Mouse (Mus musculus): ENCODE results near the gene Cd164l2.

Gene Cd164l2

DNA sequence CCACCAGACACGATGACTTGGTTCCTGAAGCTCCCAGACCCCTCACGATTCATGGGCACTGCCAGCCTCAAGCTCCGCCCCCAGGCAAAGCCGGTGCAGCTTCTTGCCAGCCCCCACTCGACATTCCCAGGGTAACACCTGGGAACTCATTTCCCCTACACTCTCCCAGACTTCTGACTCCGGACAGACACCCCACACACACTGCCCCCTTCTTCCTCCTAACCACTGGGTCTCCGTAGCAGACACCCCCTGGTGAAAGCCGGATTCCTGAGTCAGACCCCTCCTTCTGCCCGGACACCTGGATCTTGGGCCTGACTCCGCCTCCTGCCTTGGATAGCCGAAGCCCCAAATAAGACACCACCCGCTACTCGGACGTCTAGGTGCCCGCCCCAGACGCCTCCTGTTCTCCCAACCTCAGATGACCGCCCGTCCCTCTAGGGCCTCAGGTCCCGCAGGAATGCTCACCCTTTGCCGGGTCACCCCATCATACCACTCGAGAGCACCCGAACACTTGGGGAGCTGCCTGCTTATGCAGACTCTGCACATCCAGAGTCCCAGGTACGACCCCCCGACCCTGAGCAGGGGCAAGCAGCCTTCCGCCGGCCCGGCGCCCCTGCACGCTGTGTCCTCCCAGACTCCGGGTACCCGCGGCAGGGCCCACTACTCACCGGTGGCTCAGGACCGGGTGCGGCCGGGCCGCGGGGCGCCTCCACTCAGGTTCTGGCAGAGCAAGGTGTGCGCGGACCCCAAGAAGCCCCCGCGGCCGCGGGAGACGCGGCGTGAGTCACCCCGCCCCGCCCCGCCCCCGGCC, at the start of gene Cd164l2, which contains the start of gene Gpr3:
Cd164l2 (plus strand) TSS at position 381 of the 811 bp plus-strand sequence.
Gpr3 (minus strand) TSS at position 786 of the 811 bp plus-strand sequence.
- DNase-seq (ENCODE audit: low read depth): no peak

DNA sequence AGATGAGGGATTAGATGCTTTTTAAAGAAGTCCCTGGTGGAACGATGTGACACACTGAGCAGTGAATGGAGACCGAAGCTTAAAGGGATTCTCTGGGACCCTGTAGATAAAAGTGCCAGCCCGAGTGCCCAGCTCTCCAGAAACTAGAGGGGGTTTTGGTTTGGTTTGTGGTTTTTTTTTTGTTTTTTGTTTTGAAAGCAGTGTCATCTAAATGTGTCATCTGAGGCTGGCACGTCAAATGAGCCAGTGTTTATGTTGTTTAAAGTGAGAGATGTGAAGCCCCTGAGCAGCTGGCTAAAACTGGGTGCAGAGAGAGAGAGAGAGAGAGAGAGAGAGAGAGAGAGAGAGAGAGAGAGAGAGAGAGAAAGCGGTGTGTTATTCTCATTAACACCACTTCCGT, 49.7 kb upstream of the Cd164l2 start:
- DNase-seq (ENCODE audit: low read depth): no peak

DNA sequence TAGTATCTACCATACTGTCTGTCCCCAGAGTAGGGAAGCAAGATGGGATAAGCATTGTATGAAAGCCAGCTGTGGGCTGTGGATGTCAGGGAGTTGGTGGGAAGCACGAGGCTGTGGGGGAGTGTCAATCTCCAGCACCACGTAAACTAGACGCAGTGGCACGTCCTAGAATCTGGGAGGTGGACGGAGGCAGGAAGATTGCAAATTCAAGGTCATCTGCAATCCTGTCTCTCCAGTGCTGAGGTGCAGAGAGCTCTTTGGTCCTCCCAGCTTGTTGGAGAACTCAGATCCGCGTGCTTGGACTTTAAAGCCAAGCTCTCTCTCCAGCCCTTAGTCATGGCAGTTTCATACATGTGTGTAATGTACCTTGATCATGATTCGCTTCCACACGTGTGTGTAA, 45.2 kb upstream of the Cd164l2 start:
- DNase-seq (ENCODE audit: low read depth): no peak

DNA sequence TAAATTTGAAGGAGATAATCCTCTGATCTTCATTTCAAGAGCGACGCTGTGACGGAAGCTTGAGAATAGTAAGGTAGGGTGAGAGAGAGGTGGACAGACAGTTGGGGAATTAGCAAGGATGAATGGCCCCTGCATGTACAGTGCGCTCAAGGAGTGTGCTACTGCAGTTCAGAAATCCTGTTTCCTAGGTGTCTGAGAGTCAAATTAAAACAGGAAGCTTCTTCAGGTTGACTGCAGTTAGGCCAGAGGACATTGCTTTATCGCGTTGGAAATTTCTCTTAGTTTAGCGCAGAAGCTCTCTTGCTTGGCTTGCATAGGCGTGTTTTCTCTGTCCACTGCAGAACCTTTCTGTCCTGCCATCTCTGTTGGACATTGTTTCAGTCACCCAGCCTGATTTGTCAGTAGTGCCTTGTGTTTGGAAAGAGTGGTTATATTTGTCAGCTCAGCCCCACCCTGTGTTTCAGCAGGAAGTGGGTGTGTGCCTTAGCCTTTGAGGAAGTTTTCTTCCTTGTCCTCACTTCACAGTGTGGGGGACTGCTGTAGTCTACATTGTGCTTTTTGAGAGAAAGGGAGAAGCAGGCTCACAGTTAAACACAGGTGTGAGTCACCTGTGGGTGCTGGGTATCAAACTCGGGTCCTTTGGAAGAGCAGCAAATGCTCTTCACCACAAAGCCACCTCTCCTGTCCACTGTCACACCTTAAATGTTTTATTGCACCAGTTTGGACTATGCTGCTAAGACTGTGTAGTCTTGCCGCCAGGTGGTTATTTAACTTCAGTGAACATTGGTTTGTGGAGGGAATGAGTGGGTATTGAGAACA, 42.5 kb upstream of the Cd164l2 start:
- DNase-seq (ENCODE audit: low read depth): no peak

DNA sequence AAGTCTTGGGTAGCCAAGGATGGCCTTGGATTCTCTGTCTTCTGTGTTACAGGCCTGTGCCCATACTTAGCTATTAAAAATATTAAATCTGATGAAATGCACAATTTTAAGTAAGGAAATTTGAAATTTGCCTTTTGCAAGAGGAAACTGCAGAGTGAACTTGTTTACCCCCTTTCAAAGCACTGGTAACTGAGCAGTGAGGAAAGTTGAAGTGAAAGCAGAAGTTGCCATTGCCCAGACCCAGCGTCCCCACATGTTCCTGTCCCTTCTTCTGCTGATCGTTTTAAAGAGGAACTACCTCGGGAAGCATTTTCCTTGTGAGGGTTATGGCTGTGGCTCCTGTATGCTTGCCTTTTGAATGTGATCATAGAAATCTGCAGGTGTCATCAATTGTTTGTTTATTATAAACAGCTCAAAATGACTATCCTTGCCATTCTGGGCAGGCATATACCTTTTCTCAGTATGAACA, 41.8 kb upstream of the Cd164l2 start:
- DNase-seq (ENCODE audit: low read depth): no peak

DNA sequence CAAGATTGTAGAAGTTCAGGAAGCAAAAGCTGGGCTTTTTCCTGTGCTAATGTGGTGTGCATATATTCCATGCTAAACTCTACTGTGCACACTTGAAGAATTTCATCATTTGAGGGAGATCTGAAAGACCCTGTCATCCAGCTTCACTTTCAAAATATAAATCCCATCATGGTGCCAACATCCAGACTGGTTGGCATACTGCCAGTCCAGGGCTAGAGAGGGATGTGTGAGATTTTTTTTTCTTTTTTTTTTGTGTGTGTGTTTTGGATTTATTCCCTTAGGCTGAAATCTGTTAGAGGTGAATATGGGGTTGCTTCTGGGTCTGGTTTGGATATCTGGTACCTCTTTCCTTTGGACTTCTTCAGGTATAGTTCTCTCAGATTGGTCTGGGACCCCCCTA, 41.3 kb upstream of the Cd164l2 start:
- DNase-seq (ENCODE audit: low read depth): no peak

DNA sequence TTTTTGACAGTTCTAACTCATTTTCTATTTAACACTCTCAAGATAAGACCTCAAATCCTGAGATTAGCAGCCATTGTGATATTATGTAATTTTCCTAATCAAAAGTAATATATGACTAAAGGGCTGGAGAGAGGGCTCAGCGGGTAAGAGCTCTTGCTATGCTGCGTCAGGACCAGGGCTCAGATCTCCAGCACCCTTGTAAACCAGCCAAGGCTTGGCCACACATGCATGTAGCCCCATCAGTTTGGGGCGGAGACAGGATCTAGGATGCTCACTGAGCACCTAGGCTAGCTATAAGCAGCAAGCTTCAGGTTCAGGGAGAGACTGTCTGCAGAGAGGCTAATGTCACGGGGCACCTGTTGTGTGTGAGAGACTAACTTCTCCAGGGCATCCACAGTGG, 39.5 kb upstream of the Cd164l2 start:
- DNase-seq (ENCODE audit: low read depth): no peak

DNA sequence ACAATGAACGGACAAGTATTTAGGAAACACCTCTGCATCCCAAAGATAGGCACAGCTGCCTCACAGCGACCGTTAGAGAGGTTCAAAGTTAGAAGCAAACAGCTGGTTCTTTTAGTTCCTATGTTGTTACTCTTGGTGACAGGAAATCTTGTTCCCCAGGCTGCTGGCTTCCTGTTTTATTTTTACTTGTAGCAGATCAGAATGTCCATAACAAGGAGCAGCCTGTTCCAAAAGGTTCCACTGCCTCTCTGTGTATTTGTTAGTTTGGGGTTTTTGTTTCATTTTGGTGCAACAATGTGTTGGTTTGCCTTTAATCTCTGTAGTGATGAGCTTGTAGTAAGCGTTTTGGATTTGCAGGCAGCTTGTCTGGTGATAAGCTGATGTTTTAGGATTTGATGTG, 37.6 kb upstream of the Cd164l2 start:
- DNase-seq (ENCODE audit: low read depth): no peak

DNA sequence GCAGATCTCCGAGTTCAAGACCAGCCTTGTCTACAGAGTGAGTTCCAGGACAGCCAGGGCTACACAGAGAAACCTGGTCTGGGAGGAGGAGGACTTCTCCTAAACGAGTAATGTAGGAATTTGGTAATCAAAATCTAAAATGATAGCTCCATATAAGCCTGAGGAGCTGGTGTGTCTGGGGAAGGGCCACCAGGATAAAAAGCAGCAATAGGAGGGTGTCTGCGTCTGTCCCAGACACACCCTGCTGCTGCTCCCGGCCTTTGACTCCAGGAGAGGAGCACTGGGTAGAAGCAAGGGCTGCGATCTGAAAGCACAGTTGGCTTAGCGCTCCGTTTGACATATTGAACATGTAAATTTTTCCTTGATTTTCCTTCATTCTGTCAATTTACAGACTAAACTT, 36.7 kb upstream of the Cd164l2 start:
- no peak for DNase-seq (ENCODE audit: low read depth)

DNA sequence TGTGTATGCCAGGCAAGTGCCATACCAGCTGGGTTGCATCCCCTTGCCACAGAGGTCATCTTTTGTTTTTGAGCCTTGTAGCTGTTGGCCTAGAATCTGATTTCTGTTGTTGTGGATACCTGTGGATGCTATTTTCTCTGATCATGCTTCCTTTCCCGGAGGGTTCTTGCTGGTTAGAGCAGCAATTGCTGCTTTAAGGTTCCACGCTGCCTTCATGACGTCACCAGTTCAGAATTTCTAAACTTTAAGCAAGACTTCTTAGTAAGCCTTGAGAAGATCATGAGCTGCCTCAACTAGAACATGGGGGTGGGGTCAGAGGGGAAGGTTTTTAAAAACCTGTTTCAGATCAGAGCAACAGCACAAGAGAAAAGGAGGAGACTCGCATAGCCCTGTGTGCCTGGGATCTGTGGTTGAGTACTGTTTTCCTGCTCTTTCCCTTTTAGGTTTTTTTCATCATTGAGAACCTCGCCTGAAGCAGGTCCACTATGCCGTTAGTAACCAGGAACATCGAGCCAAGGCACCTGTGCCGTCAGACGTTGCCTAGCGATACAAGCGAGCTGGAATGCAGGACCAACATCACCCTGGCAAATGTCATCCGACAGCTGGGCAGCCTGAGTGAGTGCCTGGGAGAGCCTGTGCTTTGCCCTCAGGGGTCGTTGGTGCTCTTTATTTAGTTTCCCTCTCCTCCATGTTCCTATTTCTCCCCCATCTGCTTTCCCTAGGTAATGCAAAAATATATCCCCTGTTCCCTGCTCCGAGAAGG, 35.8 kb upstream of the Cd164l2 start:
- DNase-seq (ENCODE audit: low read depth): no peak

DNA sequence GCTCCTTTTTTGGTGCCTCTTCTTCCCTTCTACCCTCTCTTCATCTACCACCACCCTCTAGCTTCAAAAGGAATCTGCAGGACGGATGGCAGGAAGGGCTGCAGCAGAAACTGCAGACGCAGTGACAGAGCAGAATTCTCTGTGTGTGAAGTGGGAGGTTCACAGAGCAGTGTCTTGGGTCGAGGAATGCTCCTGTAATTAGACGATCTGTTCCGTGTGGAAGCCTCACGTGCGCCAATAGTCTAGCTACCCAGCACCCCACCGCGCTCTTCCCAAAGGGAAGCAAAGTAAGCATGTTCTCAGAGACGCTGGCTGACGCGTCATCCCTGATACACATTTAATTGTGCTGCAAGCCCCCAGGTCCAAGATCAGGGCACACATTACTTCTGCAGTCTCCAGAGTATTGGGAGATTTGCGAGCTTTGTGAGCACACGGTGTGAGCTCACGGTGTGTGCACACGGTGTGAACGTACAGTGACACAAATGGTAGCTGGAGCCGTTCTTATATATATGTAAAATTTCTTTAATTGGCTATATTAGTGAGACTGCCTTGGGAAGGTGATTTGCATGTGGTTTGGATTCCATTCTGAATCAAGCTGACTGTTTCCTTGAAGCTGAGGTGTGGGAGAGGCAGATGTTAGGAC, 35.0 kb upstream of the Cd164l2 start:
- no peak for DNase-seq (ENCODE audit: low read depth)

DNA sequence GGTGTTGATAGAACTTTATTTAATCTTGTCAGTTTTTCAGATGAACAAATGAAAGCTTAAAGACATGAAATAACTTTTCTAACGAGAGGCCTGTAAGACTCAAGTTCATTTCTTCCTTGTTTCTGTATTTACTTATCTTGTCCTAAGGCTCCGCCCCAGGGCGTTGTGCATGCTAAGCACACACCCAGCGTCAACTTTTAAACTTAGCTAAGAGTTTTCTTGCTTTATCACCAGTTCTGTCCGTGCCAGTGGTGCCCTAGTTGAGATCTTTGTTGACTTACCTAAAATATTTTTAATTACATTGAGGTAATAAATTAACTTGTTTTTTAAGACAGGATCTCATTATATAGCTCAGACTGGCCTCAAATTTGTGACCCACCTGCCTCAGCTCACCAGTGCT, 33.6 kb upstream of the Cd164l2 start:
- no peak for DNase-seq (ENCODE audit: low read depth)

DNA sequence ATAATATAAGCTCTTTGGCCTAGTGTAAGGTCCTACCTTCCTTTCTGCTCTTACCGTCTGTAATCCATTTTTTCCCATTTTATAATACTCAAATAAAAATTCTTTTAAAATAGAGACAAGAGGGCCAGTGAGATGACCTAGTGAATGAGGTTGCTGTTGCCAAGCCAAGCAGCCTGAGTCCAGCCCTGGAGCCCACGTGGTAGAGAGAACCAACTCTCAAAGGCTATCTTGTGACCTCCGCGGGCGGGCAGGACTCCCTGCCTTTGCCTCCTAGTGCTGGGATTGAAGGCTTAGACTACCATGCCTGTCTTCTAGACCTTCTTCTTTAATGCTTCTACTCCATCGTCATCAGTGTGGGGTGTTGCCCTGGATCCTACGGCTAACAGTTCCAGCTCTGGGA, 32.7 kb upstream of the Cd164l2 start:
- DNase-seq (ENCODE audit: low read depth): no peak

DNA sequence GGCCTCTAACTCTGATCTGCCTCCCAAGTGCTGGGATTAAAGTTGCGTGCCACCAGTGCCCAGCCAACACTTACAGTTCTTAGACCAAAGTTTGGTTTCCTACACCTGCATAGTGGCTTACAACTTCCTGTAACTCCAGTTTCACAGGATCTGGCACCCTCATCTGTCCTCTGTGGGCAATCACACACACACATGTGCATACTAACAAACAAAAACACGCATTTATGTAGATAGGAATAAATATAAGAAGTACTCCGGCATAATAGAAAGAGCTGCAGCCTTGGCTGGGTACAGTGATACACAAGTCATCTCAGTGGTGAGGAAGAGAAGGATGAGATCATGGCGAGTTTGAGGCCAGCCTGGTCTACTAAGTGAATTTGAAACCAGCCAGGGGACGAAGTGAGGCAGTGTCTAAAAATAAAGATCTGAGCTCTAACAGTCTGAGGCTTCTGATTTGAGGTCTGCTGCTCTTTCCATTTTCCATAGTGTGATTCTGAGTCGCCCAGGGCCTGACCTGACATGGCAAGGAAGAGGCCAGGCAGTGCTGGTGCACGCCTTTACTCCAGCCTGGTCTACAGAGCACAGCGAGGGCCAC, 29.4 kb upstream of the Cd164l2 start:
- no peak for DNase-seq (ENCODE audit: low read depth)

DNA sequence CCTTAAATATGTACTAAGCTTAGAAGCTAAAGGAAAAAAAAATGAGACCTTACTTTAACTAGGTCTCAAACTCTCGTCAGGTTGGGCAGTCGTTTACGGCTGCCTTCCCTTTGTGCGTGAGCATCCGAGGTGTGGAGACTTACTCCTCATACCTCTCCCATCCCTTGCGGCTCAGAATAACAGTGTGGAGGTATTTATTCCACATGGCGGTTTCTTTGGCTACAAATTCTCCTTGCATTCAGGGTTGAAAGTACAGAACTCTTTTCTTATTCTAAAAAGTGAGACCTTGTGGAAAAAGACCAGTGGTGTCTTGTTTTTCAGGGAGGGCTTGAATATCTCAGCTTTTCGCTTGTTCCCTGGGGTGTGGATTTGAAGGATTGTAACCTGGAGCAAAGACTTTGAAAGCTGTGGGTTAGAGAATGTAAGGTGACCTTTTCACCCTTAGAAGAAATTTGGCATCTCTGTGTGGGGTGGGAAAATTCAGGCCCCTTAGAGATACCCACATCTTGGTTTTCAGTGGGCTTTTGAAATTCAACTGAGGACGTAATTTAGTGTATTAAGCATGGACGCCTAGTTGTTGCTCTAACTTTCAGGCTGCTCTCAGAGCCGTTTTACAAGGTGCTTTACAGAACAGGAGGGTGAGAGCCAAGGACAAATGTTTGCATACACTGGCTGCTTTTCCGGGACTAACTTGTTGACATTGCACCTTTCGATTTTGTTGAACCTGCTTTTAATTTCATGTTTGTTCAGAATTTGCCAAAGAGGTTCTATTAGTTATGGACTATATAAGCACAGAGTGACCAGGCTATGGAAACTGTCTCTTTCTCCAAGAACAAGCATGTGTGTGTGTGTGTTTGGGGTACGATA, 27.7 kb upstream of the Cd164l2 start:
- DNase-seq (ENCODE audit: low read depth): no peak

DNA sequence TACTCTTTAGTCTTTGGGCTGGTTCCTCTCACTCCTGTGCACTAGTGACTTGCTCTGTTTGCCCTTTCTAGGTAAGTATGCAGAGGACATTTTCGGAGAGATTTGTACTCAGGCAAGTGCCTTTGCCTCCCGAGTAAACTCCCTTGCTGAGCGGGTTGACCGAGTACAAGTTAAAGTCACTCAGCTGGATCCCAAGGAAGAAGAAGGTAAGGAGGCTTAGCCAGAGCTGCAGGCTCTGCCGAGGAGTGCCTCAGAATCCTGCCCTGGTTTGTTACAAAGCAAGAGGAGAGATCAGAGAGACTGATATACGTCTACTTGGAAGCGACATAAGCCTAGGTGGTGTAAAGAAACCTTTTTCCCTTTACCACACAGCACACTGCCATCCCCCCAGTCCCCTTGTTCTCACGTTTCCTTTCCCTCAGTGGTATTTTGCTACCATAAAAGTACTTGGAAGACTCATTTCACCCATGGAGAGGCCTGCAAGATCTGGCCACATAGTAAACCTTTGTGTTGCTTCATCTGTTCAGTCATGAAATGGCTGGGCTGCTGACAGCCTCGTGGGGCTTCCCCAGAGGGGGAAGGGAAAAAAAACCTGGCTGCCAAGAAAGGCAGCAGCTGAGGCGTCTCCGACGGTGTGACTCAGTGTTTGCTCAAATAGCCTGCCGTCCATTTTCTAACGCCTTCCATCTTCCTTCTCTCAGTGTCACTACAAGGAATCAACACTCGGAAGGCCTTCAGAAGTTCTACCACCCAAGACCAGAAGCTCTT, 26.8 kb upstream of the Cd164l2 start:
- DNase-seq (ENCODE audit: low read depth): peak; percentile 95

DNA sequence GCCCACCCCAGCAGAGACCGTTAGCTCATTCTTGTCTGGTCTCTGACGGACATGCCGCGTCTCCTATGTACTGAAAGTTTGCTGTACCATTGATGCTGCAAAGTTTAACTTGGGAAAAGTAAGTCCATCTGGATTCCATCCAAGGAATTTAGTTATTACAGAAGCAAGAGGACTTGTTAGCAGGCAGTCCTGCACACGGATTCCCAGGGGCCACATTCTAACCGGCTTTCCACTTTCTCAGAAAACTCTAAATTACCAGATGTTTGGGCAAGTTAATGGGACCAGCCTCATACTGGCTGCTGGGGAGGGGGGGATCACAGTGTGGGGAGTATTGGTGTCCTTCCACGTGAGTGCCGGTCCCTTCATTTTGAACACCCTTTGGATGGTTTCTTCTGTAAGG, 26.0 kb upstream of the Cd164l2 start:
- no peak for DNase-seq (ENCODE audit: low read depth)

DNA sequence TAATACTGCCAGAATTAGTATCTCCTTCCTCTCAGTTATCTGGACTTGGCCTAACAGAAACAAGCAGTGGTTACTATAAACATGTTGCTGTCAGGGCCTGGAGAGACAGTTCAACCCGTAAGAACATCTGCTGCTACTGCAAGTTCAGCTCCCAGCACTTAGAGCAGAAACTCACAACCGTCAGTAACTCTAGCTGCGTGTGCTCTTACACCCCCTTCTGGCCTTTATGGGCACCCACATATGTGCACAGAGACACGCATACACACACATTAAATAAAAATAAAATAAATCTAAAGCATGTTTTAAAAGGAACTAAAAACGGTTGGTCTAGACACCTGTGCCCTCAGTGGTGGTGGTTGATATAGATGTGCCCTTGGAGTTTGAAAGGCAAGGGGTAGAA, 25.1 kb upstream of the Cd164l2 start:
- no peak for DNase-seq (ENCODE audit: low read depth)

DNA sequence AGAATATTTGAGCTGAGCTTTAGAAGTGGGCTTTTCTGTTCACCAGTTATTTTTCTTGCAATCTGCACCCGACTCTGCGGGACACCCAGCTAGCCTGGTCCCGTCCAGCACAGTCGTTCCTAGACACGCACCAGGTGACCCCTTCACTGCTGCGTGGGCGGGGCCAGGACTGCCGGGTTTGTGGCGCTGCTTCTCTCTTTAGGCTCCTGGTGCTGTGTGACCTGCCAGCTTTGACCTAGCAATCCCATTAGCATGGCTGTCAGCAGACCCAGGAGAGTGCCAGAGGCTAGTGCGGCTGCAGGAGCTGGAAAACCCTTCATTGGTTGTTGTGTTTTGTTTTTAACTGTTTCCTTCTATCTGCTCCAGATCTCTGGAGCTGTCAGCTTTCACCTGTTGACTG, 22.5 kb upstream of the Cd164l2 start:
- no peak for DNase-seq (ENCODE audit: low read depth)

DNA sequence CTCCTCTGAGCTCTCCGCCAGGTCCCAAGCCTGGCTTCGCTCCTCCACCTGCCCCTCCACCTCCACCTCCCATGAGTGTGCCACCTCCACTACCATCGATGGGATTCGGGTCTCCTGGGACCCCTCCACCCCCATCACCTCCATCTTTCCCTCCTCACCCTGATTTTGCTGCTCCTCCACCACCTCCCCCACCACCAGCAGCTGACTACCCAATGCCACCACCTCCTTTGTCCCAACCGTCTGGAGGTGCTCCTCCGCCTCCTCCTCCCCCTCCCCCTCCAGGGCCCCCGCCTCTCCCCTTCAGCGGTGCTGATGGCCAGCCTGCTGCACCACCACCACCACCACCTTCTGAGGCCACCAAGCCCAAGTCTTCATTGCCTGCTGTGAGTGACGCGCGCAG, 17.4 kb upstream of the Cd164l2 start:
- no peak for DNase-seq (ENCODE audit: low read depth)
